18 mouse cellular contexts compared by ENCODE assay signal in the genomic region with DNA sequence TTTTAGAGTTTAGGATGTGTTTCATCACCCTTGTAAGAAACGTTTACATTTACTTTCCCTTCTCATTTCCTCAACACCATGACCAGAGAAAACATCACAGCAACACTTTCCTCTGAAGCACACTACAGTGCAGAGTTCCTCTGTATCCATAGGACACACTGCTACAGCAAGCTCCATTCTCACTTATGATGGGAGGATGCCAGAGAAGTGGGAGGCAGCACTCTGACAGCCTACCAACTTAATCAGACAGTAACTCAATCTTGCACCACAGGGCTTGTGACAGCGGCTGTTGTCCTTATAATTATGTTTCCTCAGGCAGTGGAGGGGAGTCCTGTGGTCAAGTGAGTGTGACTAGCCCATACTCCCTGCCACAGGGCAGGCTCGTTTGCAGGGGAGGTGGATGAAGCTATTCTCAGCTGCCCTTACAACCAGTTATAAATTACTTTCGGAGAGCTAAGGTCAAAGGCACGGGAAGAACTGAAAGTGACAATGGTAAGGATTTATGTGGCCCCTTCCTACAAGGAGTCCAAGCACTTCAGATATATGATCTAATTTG.
DNase-seq lines count a peak whose midpoint lies in the region; ATAC-seq lines count a peak whose summit lies in the region.
"Had no signal": no experiment of that assay in that cellular context is flagged by ENCODE, and none has a peak within 500 bp of the region (broad histone marks: within the 10 kb centered on the region; RNA-seq: fewer than 3 reads in every experiment).

No protein-coding gene starts in this region.

- H3K9me3 ChIP-seq in kidney, embryonic 15.5 days (replicated peaks), result no peaks in the 10 kb centered on the region
- H3K9me3 ChIP-seq: limb, embryonic 10.5 days; liver, embryonic 15.5 days had no signal

- H3K4me1 ChIP-seq in kidney, embryonic 15.5 days, result peaks cover 9% of the 10 kb centered on the region; the same call in 1 of the 2 replicates
- H3K4me1 ChIP-seq: limb, embryonic 10.5 days; liver, embryonic 15.5 days had no signal

- no peak overlapping the region for H3K9ac ChIP-seq in kidney, embryonic 15.5 days
- H3K9ac ChIP-seq: liver, embryonic 15.5 days had no signal

- WGBS in kidney, embryonic 15.5 days, result 6% methylated on average over 5 of the region's 5 CpGs

- no peaks in the 10 kb centered on the region; the same call in 1 of the 2 replicates for H3K27me3 ChIP-seq in kidney, embryonic 15.5 days
- H3K27me3 ChIP-seq: liver, embryonic 15.5 days had no signal

- H3K27ac ChIP-seq in kidney, embryonic 15.5 days, result no peak overlapping the region
- H3K27ac ChIP-seq: limb, embryonic 10.5 days; liver, embryonic 15.5 days had no signal

- no peak for DNase-seq in kidney, postnatal 36 days
- peak; percentile 34 for DNase-seq in right cerebral cortex, adult 18-20 months
- no peak for DNase-seq in right cerebral cortex, postnatal 25 days
- DNase-seq in layer of hippocampus, postnatal 36 days, result peak; percentile 2 to 8
- no peak for DNase-seq in spleen, postnatal 4 days (ENCODE audit: low spot score in 2 of 2)
- no peak for DNase-seq in urinary bladder, adult 18-20 months (ENCODE audit: low spot score in 2 of 2)
- DNase-seq: adrenal gland, postnatal 36 days; heart, adult 18-20 months; heart, postnatal 14 days; lung, postnatal 14 days; retina, postnatal 1 day; thymus, adult 2 months had no signal

- no peaks in the 10 kb centered on the region for H3K36me3 ChIP-seq in kidney, embryonic 15.5 days
- H3K36me3 ChIP-seq: limb, embryonic 10.5 days; liver, embryonic 15.5 days had no signal

- H3K4me3 ChIP-seq in kidney, embryonic 15.5 days (replicated peaks), result no peak overlapping the region
- H3K4me3 ChIP-seq: erythroblast, embryonic 14.5 days; limb, embryonic 10.5 days; liver, embryonic 15.5 days had no signal

- no peak overlapping the region for H3K4me2 ChIP-seq in kidney, embryonic 15.5 days
- H3K4me2 ChIP-seq: liver, embryonic 15.5 days; midbrain, embryonic 11.5 days had no signal

- ATAC-seq in kidney, embryonic 15.5 days (replicated peaks; ENCODE audit: low FRiP score), result peak; percentile 98
- ATAC-seq: CD4-positive, CD25-positive, alpha-beta regulatory T cell, adult 4 months had no signal

Comparison
In these comparisons a context has a peak if more than half of its experiments do, and no peak if none do; other contexts are left out.
1. DNase-seq: peak in right cerebral cortex, adult 18-20 months (single experiment) and layer of hippocampus, postnatal 36 days (2 of 2); none in kidney, postnatal 36 days (0 of 2), right cerebral cortex, postnatal 25 days (single experiment), spleen, postnatal 4 days (0 of 2) and urinary bladder, adult 18-20 months (0 of 2).